Mouse (Mus musculus): ENCODE results near the gene Nsd1. TPM values are rescaled to one million over a fixed set of nuclear protein-coding genes. Genes with fewer than 3 reads are reported as not detected.

Nsd1 gene
- polyA plus RNA-seq (2014; fragmentation: Nextera tagmentation; extraction: Ambion mirVana) = 62.3 and 67.4 TPM in 2 replicates

DNA sequence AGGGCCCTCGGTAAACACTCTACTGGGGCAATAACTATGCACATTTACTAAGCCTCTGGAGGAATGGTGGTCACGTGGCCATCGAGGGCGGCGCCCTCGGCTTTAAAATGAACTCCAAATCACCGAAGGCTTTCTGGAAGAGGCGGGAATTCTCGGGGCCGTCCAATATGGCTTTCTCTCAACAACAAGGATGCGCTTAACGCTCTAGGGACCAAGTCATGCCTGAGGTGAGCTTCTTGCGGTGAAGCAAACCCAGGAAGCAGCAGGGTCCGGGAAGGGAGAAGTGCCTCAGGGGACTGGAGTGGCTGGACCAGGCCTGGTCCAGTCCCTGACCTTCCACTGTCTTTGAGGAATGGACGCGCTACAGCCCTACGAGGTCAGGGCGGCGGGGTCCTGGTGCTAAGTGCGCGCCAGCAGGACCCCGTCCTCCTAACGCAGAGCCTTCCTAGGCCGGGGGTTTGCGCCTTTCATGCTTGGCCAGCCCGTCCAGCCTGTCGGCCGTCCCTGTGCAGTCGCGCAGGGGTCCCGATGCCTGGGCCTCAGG is at the start of gene Nsd1:
Nsd1 (plus strand) TSS at position 134 of the 544 bp plus-strand sequence.
- ATAC-seq (replicated peaks; ENCODE audit: insufficient number of reproducible peaks, low FRiP score, low TSS enrichment, low read depth) (peak; percentile 19; the same call in 1 of the 2 replicates), DNase-seq (ENCODE audit: low spot score) (peak; percentile 17)
- H3K27ac ChIP-seq (replicated peaks; ENCODE audit: low read depth, low read length) = peak within 1 kb of the TSS; percentile 98
- H3K27me3 ChIP-seq (ENCODE audit: control insufficient read depth, insufficient read depth, low read length) = no peaks in the 10 kb centered on the region; the same call in 1 of the 2 replicates
- peaks cover 13% of the 10 kb centered on the region for H3K4me1 ChIP-seq (ENCODE audit: control insufficient read depth, insufficient read depth, low read length)
- H3K9me3 ChIP-seq (replicated peaks; ENCODE audit: control insufficient read depth, low read length) = no peaks in the 10 kb centered on the region
- 15% methylated on average over 31 of the region's 31 CpGs for WGBS
- H3K4me2 ChIP-seq (ENCODE audit: low read depth, low read length) = peak within 1 kb of the TSS; percentile 92
- H3K9ac ChIP-seq (replicated peaks; ENCODE audit: low read length) = peak within 1 kb of the TSS; percentile 97
- no peaks in the 10 kb centered on the region for H3K36me3 ChIP-seq (replicated peaks; ENCODE audit: control insufficient read depth, insufficient read depth, low read depth, low read length)
- peak within 1 kb of the TSS; percentile 80 for H3K4me3 ChIP-seq (ENCODE audit: low read depth, low read length)

DNA sequence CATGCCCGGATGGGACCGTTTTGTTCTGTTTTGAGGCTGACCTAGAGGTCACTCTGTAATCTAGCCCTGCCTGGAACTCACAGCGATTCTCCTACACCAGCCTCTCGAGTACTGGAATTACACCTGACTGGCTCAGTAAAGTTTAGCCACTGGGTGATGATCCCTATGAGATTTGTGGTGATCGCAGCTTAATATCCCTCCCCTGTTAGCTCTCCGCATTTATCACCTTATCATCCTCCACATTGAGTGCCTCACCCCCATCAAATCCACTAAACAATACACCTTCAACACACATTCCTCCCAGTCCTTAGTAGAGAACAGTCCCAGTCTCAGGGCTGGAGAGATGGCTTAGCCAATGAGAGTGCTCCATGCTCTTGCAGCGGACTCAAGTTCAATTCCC is 47.2 kb upstream of the Nsd1 start:
- Histone ChIP-seq H3K27me3 (ENCODE audit: control insufficient read depth, insufficient read depth, low read length) (no peaks in the 10 kb centered on the region), H3K4me2 (ENCODE audit: low read depth, low read length) (no peak overlapping the region), H3K9me3 (replicated peaks; ENCODE audit: control insufficient read depth, low read length) (no peaks in the 10 kb centered on the region), H3K4me1 (ENCODE audit: control insufficient read depth, insufficient read depth, low read length) (no peaks in the 10 kb centered on the region), H3K4me3 (ENCODE audit: low read depth, low read length) (no peak overlapping the region), H3K36me3 (replicated peaks; ENCODE audit: control insufficient read depth, insufficient read depth, low read depth, low read length) (no peaks in the 10 kb centered on the region), H3K27ac (replicated peaks; ENCODE audit: low read depth, low read length) (no peak overlapping the region), H3K9ac (replicated peaks; ENCODE audit: low read length) (no peak overlapping the region)
- ATAC-seq (replicated peaks; ENCODE audit: insufficient number of reproducible peaks, low FRiP score, low TSS enrichment, low read depth) (no peak), DNase-seq (ENCODE audit: low spot score) (no peak)
- 43% methylated on average over 7 of the region's 7 CpGs for WGBS

- ATAC-seq (replicated peaks; ENCODE audit: insufficient number of reproducible peaks, low FRiP score, low TSS enrichment, low read depth) = no peak
- H3K4me2 ChIP-seq (ENCODE audit: low read depth, low read length) = no peak overlapping the region
- no peak for DNase-seq (ENCODE audit: low spot score)
- no peaks in the 10 kb centered on the region for H3K9me3 ChIP-seq (replicated peaks; ENCODE audit: control insufficient read depth, low read length)
- H3K4me3 ChIP-seq (ENCODE audit: low read depth, low read length) = no peak overlapping the region
- no peaks in the 10 kb centered on the region for H3K36me3 ChIP-seq (replicated peaks; ENCODE audit: control insufficient read depth, insufficient read depth, low read depth, low read length)
- no peaks in the 10 kb centered on the region for H3K4me1 ChIP-seq (ENCODE audit: control insufficient read depth, insufficient read depth, low read length)
- H3K27me3 ChIP-seq (ENCODE audit: control insufficient read depth, insufficient read depth, low read length) = no peaks in the 10 kb centered on the region
- no peak overlapping the region for H3K27ac ChIP-seq (replicated peaks; ENCODE audit: low read depth, low read length)
- H3K9ac ChIP-seq (replicated peaks; ENCODE audit: low read length) = no peak overlapping the region
- WGBS = 69% methylated on average over 5 of the region's 5 CpGs
Measured at GRCm38 (mm10) chr13:55163553-55163952, 46.0 kb upstream of the Nsd1 start.

GRCm38 (mm10) chr13:55165831-55166339 is 43.7 kb upstream of the Nsd1 start:
- no peaks in the 10 kb centered on the region for H3K36me3 ChIP-seq (replicated peaks; ENCODE audit: control insufficient read depth, insufficient read depth, low read depth, low read length)
- WGBS = 92% methylated on average over 16 of the region's 16 CpGs
- H3K27me3 ChIP-seq (ENCODE audit: control insufficient read depth, insufficient read depth, low read length) = no peaks in the 10 kb centered on the region
- H3K9me3 ChIP-seq (replicated peaks; ENCODE audit: control insufficient read depth, low read length) = no peaks in the 10 kb centered on the region
- H3K27ac ChIP-seq (replicated peaks; ENCODE audit: low read depth, low read length) = no peak overlapping the region
- no peak overlapping the region for H3K4me3 ChIP-seq (ENCODE audit: low read depth, low read length)
- no peak overlapping the region for H3K9ac ChIP-seq (replicated peaks; ENCODE audit: low read length)
- no peak for DNase-seq (ENCODE audit: low spot score)
- H3K4me1 ChIP-seq (ENCODE audit: control insufficient read depth, insufficient read depth, low read length) = no peaks in the 10 kb centered on the region
- H3K4me2 ChIP-seq (ENCODE audit: low read depth, low read length) = no peak overlapping the region
- ATAC-seq (replicated peaks; ENCODE audit: insufficient number of reproducible peaks, low FRiP score, low TSS enrichment, low read depth) = no peak

DNA sequence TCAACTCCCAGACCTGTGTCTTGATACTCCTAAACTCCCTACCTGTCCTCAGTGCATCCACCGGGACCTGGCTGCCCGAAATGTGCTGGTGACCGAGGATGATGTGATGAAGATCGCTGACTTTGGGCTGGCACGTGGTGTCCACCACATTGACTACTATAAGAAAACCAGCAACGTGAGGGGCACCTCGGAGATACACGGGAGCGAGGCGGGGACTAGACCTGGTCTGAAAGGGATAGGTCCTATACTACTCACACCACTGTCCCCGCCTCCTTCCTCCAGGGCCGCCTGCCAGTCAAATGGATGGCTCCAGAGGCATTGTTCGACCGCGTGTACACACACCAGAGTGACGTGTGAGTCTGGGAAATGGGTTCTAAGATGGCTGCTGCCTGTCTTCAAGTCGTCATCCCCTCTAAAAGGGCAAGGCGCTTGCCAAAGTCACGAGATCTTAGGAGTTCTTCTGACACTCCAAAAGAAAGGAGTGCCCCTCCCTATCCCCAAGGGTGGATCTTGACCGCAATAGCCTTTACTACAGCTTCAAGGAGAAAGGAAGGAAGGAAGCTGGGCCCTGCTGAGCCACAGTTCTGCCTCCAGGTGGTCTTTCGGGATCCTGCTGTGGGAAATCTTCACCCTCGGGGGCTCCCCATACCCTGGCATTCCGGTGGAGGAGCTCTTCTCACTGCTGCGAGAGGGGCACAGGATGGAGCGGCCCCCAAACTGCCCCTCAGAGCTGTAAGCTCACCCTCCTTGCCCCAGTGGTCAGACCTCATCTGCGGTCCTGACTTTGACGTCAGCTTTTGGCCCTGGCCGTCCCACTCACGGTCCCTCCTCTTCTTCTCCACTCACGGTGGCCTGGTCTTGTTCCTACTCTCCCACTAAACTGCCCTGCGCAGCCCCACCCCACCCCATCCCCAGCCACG is 42.5 kb upstream of the Nsd1 start:
- Histone ChIP-seq H3K9me3 (replicated peaks; ENCODE audit: control insufficient read depth, low read length) (no peaks in the 10 kb centered on the region), H3K4me1 (ENCODE audit: control insufficient read depth, insufficient read depth, low read length) (peaks cover 6% of the 10 kb centered on the region), H3K4me3 (ENCODE audit: low read depth, low read length) (no peak overlapping the region), H3K27me3 (ENCODE audit: control insufficient read depth, insufficient read depth, low read length) (no peaks in the 10 kb centered on the region), H3K36me3 (replicated peaks; ENCODE audit: control insufficient read depth, insufficient read depth, low read depth, low read length) (no peaks in the 10 kb centered on the region), H3K4me2 (ENCODE audit: low read depth, low read length) (no peak overlapping the region), H3K9ac (replicated peaks; ENCODE audit: low read length) (no peak overlapping the region), H3K27ac (replicated peaks; ENCODE audit: low read depth, low read length) (no peak overlapping the region)
- DNase-seq (ENCODE audit: low spot score) (no peak), ATAC-seq (replicated peaks; ENCODE audit: insufficient number of reproducible peaks, low FRiP score, low TSS enrichment, low read depth) (no peak)
- WGBS = 86% methylated on average over 32 of the region's 32 CpGs

GRCm38 (mm10) chr13:55167798-55168197 is 41.8 kb upstream of the Nsd1 start:
- 74% methylated on average over 11 of the region's 11 CpGs for WGBS
- Histone ChIP-seq H3K36me3 (replicated peaks; ENCODE audit: control insufficient read depth, insufficient read depth, low read depth, low read length) (no peaks in the 10 kb centered on the region), H3K4me1 (ENCODE audit: control insufficient read depth, insufficient read depth, low read length) (peaks cover 7% of the 10 kb centered on the region), H3K4me2 (ENCODE audit: low read depth, low read length) (no peak overlapping the region), H3K4me3 (ENCODE audit: low read depth, low read length) (no peak overlapping the region), H3K9me3 (replicated peaks; ENCODE audit: control insufficient read depth, low read length) (no peaks in the 10 kb centered on the region), H3K9ac (replicated peaks; ENCODE audit: low read length) (no peak overlapping the region), H3K27ac (replicated peaks; ENCODE audit: low read depth, low read length) (no peak overlapping the region), H3K27me3 (ENCODE audit: control insufficient read depth, insufficient read depth, low read length) (no peaks in the 10 kb centered on the region)
- DNase-seq (ENCODE audit: low spot score) (no peak), ATAC-seq (replicated peaks; ENCODE audit: insufficient number of reproducible peaks, low FRiP score, low TSS enrichment, low read depth) (no peak)

DNA sequence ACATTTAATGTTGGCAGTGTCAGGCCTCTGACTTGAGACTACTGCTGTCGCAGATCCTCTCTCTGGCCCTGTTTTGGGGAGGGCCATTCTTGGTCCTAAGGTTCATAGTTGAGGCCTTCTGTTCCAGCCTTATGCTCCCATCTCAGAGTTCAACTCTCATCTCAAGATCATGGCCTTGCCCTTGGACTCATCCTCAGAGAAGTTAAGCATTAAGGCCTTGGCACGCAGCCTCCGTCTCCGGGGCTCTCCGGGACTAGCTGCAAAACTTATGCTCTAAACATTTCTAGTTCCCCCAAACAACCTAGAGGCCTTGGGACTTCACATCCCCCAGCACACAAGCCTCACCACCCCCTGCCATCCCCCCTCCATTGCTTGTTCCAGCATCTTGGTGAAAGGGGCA is 41.3 kb upstream of the Nsd1 start:
- ATAC-seq (replicated peaks; ENCODE audit: insufficient number of reproducible peaks, low FRiP score, low TSS enrichment, low read depth) = no peak
- H3K9ac ChIP-seq (replicated peaks; ENCODE audit: low read length) = no peak overlapping the region
- H3K4me2 ChIP-seq (ENCODE audit: low read depth, low read length) = no peak overlapping the region
- no peaks in the 10 kb centered on the region for H3K27me3 ChIP-seq (ENCODE audit: control insufficient read depth, insufficient read depth, low read length)
- DNase-seq (ENCODE audit: low spot score) = no peak
- no peak overlapping the region for H3K4me3 ChIP-seq (ENCODE audit: low read depth, low read length)
- H3K27ac ChIP-seq (replicated peaks; ENCODE audit: low read depth, low read length) = no peak overlapping the region
- H3K9me3 ChIP-seq (replicated peaks; ENCODE audit: control insufficient read depth, low read length) = no peaks in the 10 kb centered on the region
- H3K36me3 ChIP-seq (replicated peaks; ENCODE audit: control insufficient read depth, insufficient read depth, low read depth, low read length) = no peaks in the 10 kb centered on the region
- 96% methylated on average over 5 of the region's 5 CpGs for WGBS
- peaks cover 7% of the 10 kb centered on the region for H3K4me1 ChIP-seq (ENCODE audit: control insufficient read depth, insufficient read depth, low read length)

- ATAC-seq (replicated peaks; ENCODE audit: insufficient number of reproducible peaks, low FRiP score, low TSS enrichment, low read depth) (peak; percentile 65), DNase-seq (ENCODE audit: low spot score) (peak; percentile 33)
- no peak overlapping the region for H3K9ac ChIP-seq (replicated peaks; ENCODE audit: low read length)
- H3K4me1 ChIP-seq (ENCODE audit: control insufficient read depth, insufficient read depth, low read length) = peaks cover 7% of the 10 kb centered on the region
- no peak overlapping the region for H3K4me3 ChIP-seq (ENCODE audit: low read depth, low read length)
- H3K9me3 ChIP-seq (replicated peaks; ENCODE audit: control insufficient read depth, low read length) = no peaks in the 10 kb centered on the region
- WGBS = 64% methylated on average over 13 of the region's 13 CpGs
- no peak overlapping the region for H3K4me2 ChIP-seq (ENCODE audit: low read depth, low read length)
- no peaks in the 10 kb centered on the region for H3K27me3 ChIP-seq (ENCODE audit: control insufficient read depth, insufficient read depth, low read length)
- H3K36me3 ChIP-seq (replicated peaks; ENCODE audit: control insufficient read depth, insufficient read depth, low read depth, low read length) = no peaks in the 10 kb centered on the region
- H3K27ac ChIP-seq (replicated peaks; ENCODE audit: low read depth, low read length) = 0 out of 2 replicates have a peak overlapping the region, but pooled peaks have one; percentile 13
Measured at GRCm38 (mm10) chr13:55168958-55169369, 40.6 kb upstream of the Nsd1 start.

Measured in embryonic facial prominence, embryonic 11.5 days (tissue).